Mouse (Mus musculus) layer of hippocampus, postnatal 14 days (tissue): ENCODE results near the gene Syngr1. TPM values are rescaled to one million over a fixed set of nuclear protein-coding genes. Genes with fewer than 3 reads are reported as not detected.

Experiments used
- microRNA-seq, 2 experiments: library from miRNA; unstranded; fragments of <30 nt; microRNA quantifications; one replicate each; pipeline ENCODE4 v1.2.0; 2021
- total RNA-seq, 2 experiments: library from RNA; stranded (reverse); gene quantifications; 2 replicates each; pipeline ENCODE4 v1.2.3; 2021

Gene Syngr1
- total RNA-seq, 2 experiments from 2014 or later: 462 to 472 TPM

Small RNA genes within 50 kb of the gene (microRNA-seq; reads per million reads assigned to microRNA genes)
- gene Snord43: 26.9 to 41.2 reads per million in 2 experiments

Other genes starting within 250 kb of the Syngr1 start
- gene Apobec3, start 199.7 kb upstream of the Syngr1 start, total RNA-seq: 1 to 10 TPM; 6.1 to 6.4 TPM
- gene Cbx7, start 120.2 kb upstream of the Syngr1 start, total RNA-seq: 10 to 100 TPM; 12.8 to 15.1 TPM
- gene Pdgfb, start 76.4 kb upstream of the Syngr1 start, total RNA-seq: 10 to 100 TPM; 45.4 to 48.1 TPM
- 100 to 1,000 TPM; 460 to 491 TPM for gene Rpl3, start 534 bp downstream of the Syngr1 start, total RNA-seq
- gene Tab1, start 41.8 kb downstream of the Syngr1 start, total RNA-seq: 10 to 100 TPM; 29.7 to 31.4 TPM
- gene Mgat3, start 82.4 kb downstream of the Syngr1 start, total RNA-seq: 100 to 1,000 TPM; 103 to 106 TPM
- gene Mief1, start 142.7 kb downstream of the Syngr1 start, total RNA-seq: 10 to 100 TPM; 35.4 to 36.2 TPM
- 10 to 100 TPM; 11.0 to 22.8 TPM for gene AC140267.1, start 144.5 kb downstream of the Syngr1 start, total RNA-seq
- 10 to 100 TPM; 96.2 to 96.4 TPM for gene Atf4, start 163.8 kb downstream of the Syngr1 start, total RNA-seq
- gene Rps19bp1, start 173.0 kb downstream of the Syngr1 start, total RNA-seq: 10 to 100 TPM; 32.0 to 33.0 TPM
- gene Cacna1i, start 195.9 kb downstream of the Syngr1 start, total RNA-seq: 10 to 100 TPM; 40.5 to 45.5 TPM